Mouse (Mus musculus) testis, postnatal 14 days (tissue): ENCODE results near the gene Hsd17b6.
"Not testable (repeated sequence)": the region's sequence is repeated elsewhere in the genome, so short reads cannot be mapped to it uniquely, and the experiment has no call there.

ENCODE experiments used
- DNase-seq: peaks from one replicate; pipeline ENCODE4 v3.0.0; 2021; ENCODE audit warnings: low spot score

Hsd17b6 gene

GRCm38 (mm10) chr10:128007446-128007845 lies at the start of gene Hsd17b6:
Gene Hsd17b6 (minus strand): TSS chr10:128007611.
- no peak for DNase-seq

- DNase-seq, result no peak
Measured at GRCm38 (mm10) chr10:128053001-128053400, 45.6 kb upstream of the Hsd17b6 start.

- not testable (repeated sequence) for DNase-seq
Measured at GRCm38 (mm10) chr10:128052136-128052535, 44.7 kb upstream of the Hsd17b6 start.

- DNase-seq, result no peak
Measured at GRCm38 (mm10) chr10:128051589-128051988, 44.2 kb upstream of the Hsd17b6 start.

DNA sequence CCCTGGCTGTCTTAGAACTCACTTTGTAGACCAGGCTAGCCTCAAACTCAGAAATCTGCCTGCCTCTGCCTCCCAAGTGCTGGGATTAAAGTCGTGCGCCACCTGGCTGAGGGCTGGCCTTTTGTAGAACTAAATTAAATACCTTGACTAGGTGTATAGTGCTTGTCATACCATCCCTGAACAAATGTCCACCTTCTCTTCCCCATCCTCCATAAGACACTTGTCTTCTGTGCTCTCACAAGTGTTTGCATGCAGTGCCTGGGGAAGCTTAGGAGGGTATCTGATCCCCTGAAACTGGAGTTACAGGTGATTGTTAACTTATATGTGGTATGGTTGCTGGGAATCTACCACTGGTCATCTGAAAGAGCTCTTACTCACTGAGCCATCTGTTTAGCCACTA lies 42.9 kb upstream of the Hsd17b6 start:
- no peak for DNase-seq

DNA sequence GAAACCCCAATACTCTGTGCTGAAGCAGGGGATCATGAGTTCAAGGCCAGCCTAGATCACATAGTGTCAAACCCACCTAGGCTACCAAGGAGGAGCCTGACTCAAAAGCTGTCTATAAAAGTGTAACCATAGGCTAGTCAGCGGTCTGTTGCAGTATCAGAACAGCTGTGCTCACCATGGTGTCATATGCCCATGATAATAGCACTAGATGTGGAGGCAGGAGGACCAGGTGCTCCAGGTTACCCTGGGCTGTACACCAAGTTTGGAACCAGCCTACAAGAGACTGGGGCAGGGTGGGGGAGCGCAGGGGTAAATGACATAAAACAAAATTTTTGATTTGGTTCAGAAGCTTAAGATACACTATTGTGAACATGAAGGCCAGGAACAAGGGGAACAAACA lies 42.3 kb upstream of the Hsd17b6 start:
- no peak for DNase-seq

- DNase-seq, result no peak
Measured at GRCm38 (mm10) chr10:128048157-128048556, 40.7 kb upstream of the Hsd17b6 start.

DNA sequence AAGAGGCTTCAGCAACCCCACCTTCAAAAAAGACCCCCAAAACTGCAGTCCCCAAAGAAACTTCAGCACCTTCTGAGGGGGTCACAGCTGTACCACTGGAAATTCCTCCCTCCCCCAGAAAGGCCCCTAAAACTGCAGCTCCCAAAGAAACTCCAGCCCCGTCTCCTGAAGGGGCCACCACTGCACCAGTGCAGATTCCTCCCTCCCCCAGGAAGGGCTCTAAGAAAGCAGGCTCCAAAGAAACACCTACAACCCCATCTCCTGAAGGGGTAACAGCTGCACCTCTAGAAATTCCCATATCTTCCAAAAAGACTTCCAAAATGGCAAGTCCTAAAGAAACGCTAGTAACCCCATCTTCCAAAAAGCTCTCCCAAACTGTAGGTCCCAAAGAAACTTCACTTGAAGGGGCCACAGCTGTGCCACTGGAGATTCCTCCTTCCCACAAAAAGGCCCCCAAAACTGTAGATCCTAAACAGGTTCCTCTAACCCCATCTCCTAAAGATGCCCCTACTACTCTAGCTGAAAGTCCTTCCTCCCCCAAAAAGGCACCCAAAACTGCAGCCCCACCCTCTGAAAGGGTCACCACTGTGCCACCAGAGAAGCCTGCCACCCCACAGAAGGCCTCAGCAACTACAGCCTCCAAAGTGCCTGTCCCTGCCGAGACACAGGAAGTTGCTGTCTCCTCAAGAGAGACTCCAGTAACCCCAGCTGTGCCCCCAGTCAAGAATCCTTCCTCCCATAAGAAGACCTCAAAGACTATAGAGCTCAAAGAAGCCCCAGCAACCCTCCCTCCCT lies 35.8 kb upstream of the Hsd17b6 start:
- no peak for DNase-seq

DNA sequence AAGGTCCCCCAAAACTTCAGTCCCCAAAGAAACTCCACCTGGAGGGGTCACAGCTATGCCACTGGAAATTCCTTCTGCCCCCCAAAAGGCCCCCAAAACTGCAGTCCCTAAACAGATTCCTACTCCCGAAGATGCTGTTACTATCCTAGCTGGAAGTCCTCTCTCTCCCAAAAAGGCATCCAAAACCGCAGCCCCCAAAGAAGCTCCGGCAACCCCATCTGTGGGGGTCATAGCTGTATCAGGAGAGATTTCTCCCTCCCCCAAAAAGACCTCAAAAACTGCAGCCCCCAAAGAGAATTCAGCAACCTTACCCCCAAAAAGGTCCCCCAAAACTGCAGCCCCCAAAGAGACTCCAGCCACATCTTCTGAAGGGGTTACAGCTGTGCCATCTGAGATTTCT lies 35.1 kb upstream of the Hsd17b6 start:
- DNase-seq, result no peak

DNA sequence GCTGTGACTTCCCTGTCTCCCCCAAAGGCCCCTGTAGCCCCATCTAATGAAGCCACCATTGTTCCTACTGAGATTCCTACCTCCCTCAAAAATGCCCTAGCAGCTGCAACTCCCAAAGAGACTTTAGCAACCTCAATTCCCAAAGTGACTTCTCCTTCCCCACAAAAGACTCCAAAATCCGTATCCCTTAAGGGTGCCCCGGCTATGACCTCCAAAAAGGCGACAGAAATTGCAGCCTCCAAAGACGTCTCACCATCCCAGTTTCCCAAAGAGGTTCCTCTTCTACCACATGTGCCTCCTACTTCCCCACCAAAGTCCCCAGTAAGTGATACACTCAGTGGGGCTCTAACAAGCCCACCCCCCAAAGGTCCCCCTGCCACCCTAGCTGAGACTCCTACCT lies 34.2 kb upstream of the Hsd17b6 start:
- no peak for DNase-seq

GRCm38 (mm10) chr10:128040293-128040692 lies 32.9 kb upstream of the Hsd17b6 start:
- no peak for DNase-seq

GRCm38 (mm10) chr10:128039858-128040257 lies 32.4 kb upstream of the Hsd17b6 start:
- no peak for DNase-seq

DNA sequence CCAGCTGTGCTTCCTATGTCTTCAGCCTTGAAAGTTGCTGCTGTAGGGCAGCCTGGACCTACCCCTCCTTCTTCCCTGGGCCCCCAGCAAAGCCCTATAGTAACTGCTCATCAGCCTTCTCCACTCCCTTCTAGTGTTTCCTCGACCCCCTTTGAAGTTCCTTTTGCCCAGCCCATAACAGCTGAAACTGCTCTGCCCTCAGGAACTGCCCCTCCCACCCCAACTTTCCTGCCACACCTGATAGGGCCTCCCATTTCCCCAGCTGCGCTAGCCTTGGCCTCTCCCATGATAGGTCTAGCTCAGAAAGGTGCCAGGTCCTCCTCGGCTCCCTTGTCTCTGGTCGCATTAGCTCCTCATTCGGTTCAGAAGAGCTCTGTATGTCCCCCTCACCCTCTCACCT lies 31.8 kb upstream of the Hsd17b6 start:
- no peak for DNase-seq

DNA sequence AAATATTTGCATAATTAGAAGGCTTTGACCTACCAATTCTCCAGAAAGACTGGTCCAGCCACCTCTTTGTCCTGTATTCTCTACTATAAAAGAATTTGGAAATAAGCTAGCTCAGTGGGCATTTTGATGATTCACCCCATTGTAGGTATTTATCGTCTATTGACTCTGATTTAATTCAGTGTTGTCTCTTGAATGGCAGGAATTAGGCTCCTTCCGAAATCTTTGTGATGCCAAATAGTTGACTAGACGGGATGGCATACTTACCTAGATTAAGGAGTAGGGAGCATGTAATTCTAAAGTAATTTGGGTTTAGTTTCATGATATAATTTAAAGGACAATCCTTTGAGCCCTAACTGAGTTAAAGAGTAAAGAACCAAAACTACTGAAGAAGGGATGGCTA lies 30.5 kb upstream of the Hsd17b6 start:
- no peak for DNase-seq

- peak; percentile 44 for DNase-seq
Measured at GRCm38 (mm10) chr10:128036746-128037425, 29.5 kb upstream of the Hsd17b6 start.

DNA sequence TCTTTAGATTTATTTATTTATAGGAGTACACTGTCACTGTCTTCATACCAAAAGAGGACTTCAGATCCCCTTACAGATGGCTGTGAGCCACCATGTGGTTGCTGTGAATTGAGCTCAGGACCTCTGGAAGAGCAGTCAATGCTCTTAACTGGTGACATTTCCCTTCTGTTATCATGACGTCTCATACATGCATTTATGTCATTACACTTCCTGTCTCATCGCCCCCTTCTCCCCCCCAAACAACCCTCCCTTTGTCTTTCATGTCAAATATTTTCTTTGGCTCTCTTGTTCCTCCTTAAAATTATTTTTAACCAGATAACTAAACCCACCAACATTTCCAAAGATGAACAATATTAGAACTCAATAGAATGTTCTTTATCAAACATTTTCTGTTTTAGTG lies 23.4 kb upstream of the Hsd17b6 start:
- DNase-seq, result no peak

- DNase-seq, result no peak
Measured at GRCm38 (mm10) chr10:128029931-128030330, 22.5 kb upstream of the Hsd17b6 start.

DNA sequence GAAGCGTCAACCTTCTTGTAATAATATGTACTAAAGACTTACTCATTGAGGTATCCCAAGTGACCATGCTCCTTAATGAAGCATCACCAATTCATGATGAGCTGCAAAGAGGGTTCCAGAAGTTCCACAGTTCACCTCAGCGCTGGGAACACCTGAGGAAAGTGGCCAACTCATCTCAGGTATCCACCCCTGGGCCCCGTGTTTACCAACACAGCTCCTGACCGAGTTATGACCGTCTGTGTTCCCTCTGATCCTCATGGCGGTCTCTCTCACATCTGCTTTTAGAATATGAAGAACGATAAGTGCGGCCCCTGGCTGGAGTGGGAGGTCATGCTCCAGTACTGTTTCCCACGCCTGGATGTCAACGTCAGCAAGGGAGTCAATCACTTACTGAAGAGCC lies 16.1 kb upstream of the Hsd17b6 start:
- no peak for DNase-seq

DNA sequence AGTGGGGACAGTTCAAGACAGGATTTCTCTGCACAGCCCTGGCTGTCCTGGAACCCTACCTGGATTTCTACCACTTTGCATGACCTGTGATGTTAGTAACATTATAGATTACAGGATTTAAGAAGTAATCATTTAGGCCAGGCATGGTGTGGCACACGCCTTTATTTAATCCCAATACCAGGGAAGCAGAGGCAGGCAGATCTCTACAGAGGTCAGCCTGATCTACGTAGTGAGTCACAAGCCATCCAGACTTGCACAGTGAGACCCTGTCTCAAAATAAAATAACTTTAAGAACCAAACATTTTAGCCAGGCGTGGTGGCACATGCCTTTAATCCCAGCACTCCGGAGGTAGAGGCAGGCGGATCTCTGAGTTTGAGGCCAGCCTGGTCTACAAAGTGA lies 14.8 kb upstream of the Hsd17b6 start:
- no peak for DNase-seq

DNA sequence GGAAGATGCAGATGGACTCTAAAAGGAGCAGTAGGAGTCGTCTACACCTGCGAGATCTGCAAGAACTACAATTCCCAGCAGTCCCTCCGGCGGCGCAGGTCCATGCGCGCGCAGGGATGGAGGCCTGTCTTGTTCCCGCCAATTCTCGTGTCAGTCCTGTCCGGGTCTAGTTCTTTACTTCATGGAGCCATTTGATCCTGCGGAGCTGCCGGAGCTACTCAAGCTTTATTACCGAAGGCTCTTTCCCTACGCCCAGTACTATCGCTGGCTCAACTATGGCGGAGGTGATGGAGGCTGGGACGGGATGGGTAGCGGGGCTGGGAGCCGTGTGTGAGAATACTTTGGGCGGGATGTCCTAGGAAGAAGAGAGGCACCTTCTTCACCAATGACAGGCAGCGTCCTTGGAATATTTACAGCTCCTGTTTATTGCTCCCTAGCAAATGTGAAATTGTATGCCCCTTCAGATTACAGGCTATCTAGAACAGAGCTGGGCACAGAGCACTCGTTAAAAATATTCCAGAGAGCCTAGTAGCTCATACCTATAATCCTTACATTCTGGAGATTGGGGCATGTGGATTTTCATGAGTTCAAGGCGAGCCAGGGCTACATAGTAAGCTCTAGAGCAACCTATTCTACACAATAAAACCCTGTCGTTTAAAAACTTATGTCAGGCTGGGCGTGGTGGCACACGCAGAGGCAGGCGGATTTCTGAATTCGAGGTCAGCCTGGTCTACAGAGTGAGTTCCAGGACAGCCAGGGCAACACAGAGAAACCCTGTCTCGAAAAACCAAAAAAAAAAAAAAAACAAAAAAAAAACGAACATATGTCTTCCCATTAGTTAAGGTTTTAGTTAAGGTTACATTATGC lies 7.9 kb upstream of the Hsd17b6 start, which contains the start of gene Prim1:
Gene Prim1, plus strand, starts transcription at position 101 of the 867 bp plus-strand sequence.
- DNase-seq, result peak; percentile 90

DNA sequence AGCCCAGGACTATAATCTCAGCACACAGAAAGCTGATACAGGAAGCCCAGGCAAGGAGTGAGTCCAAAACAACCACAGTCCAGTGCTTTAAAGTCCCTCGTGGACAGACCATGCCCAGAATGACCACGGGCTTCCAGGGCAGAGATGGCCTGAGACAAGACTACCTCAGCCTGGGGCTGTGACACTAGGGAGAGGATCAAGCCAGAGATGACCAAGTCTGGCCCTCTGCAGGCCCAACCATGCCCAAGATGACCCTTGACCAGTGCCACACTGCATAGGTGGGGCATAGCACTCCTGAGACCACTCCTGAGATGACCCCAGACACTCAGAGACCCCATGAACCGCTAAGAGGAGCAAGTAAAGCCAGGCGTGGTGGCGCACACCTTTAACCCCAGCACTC lies 2.3 kb upstream of the Hsd17b6 start:
- DNase-seq, result no peak

DNA sequence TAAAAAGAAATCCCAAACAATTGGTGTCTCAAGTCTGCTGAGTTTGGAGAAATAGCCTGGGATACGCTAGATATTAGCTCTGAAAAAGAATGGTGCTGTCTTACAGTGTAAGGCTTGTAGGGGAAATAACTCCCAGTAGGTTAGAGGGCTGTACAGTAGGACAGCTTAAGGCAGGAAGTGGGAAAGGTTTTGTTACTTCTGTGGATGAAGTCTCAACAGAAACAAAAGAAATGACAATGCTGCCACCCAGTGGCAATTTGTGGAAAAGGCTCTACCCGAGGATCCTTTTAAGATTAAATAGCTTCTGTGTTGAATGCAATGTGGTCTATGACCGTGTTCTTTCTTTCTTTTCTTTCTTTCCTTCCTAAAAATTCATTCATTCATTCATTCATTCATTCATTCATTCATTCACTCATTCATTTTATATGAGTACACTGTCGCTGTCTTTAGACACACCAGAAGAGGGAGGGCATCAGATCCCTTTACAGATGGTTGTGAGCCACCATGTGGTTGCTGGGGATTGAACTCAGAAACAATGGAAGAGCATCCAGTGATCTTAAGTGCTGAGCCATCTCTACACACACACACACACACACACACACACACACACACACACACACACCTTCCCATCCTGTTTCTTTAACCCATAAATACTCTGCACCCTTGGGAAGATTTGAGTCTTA lies 937 bp upstream of the Hsd17b6 start:
- peak; percentile 31 for DNase-seq
